Mouse (Mus musculus) heart, postnatal 36 days (tissue): ENCODE data around the gene 1700092M07Rik. TPM values are rescaled to one million over a fixed set of nuclear protein-coding genes. Genes with fewer than 3 reads are reported as not detected.

Experiments
- DNase-seq, 2 experiments: peaks; one replicate each; pipeline ENCODE4 v3.0.0; 2021 to 2022
- intact Hi-C: fragments of 180-260 bp; cut with DNase I; formaldehyde crosslinking; loops from one replicate; pipeline ENCODE4 v1.15.1; 2025
- microRNA-seq, 2 experiments: library from miRNA; unstranded; fragments of <30 nt; microRNA quantifications; one replicate each; pipeline ENCODE4 v1.2.0; 2021; ENCODE audit warnings: borderline number of aligned reads in 2 of 2
- total RNA-seq, 2 experiments: library from RNA; stranded (reverse); gene quantifications; 2 replicates each; pipeline ENCODE4 v1.2.3; 2021

1700092M07Rik gene
- total RNA-seq, 2 experiments from 2014 or later: not detected

DNA sequence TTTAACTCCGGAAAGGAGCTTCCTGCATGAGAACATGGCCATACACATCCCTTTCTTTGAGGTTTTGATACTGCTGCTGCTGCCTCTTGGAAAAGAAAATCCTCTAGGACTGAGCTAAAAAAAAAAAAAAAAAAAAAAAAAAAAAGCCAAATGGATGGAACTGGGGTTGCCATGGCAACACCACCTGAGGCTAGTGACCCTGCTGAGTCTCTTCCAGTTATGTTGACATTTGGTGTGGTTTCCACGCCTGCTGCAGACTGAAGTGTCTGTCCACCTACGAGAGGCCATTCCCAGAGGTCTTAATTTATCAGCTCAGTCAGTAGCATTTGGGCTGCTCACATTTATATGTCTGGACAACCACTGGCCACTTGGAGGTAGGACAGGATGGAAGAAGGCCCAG, 48.0 kb downstream of the 1700092M07Rik start:
- intact Hi-C loops: no loop called here
- no peak for DNase-seq

DNA sequence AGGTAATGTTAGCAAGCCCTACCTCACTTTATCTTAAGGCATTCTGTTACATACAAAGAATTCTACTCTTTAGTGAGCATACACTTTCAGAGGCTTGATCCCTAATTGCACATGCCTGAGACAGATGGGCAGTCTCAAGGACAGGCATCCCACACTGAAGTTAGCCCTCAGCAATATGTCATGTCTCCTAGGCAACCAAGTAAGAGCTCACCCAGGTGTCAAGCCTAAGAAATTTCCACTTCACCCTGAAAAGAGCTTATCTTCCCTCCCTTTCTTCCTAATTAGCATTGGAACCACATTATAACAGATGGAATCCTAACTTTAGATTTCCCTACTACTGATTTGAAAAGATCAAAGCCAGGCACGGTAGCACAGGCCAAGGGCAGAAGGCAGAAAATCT, 48.7 kb downstream of the 1700092M07Rik start:
- DNase-seq: no peak
- intact Hi-C loops: no loop called here

GRCm38 (mm10) chr19:8790171-8790570, 49.7 kb downstream of the 1700092M07Rik start:
- no peak for DNase-seq
- intact Hi-C loops: no loop called here

Small RNA genes within 50 kb of the gene (microRNA-seq; reads per million reads assigned to microRNA genes)
- 0 reads per million in 2 experiments for gene Mir6992

Other genes starting within 250 kb of the 1700092M07Rik start
- gene Slc22a8, start 149.5 kb upstream of the 1700092M07Rik start, total RNA-seq: not detected
- not detected for gene Slc22a6, start 122.7 kb upstream of the 1700092M07Rik start, total RNA-seq
- not detected for gene Chrm1, start 76.9 kb upstream of the 1700092M07Rik start, total RNA-seq
- 10 to 100 TPM; 37.7 to 43.0 TPM for gene Slc3a2, start 17.3 kb upstream of the 1700092M07Rik start, total RNA-seq
- gene Wdr74, start 4.9 kb upstream of the 1700092M07Rik start, total RNA-seq: 10 to 100 TPM; 22.0 to 22.4 TPM
- gene Stx5a, start 695 bp downstream of the 1700092M07Rik start, total RNA-seq: 10 to 100 TPM; 28.1 to 29.8 TPM
- gene Nxf1, start 16.4 kb downstream of the 1700092M07Rik start, total RNA-seq: 10 to 100 TPM; 36.7 to 37.6 TPM
- 100 to 1,000 TPM; 114 to 117 TPM for gene Tmem223, start 30.3 kb downstream of the 1700092M07Rik start, total RNA-seq
- gene Tmem179b, start 33.7 kb downstream of the 1700092M07Rik start, total RNA-seq: 10 to 100 TPM; 16.5 to 18.0 TPM
- gene Taf6l, start 45.7 kb downstream of the 1700092M07Rik start, total RNA-seq: 1 to 10 TPM; 5.6 to 7.9 TPM
- 10 to 100 TPM; 52.3 to 59.2 TPM for gene Polr2g, start 57.9 kb downstream of the 1700092M07Rik start, total RNA-seq
- gene Zbtb3, start 61.8 kb downstream of the 1700092M07Rik start, total RNA-seq: 1 to 10 TPM; 1.3 to 1.7 TPM
- gene Ttc9c, start 78.6 kb downstream of the 1700092M07Rik start, total RNA-seq: 10 to 100 TPM; 11.6 to 14.7 TPM
- 10 to 100 TPM; 44.6 to 49.8 TPM for gene Hnrnpul2, start 79.3 kb downstream of the 1700092M07Rik start, total RNA-seq
- gene AC129217.1, start 89.1 kb downstream of the 1700092M07Rik start, total RNA-seq: not detected
- 10 to 100 TPM; 22.0 to 25.2 TPM for gene Bscl2, start 96.7 kb downstream of the 1700092M07Rik start, total RNA-seq
- gene Gng3, start 98.5 kb downstream of the 1700092M07Rik start, total RNA-seq: not detected
- 1 to 10 TPM; 4.0 to 4.9 TPM for gene Lrrn4cl, start 110.0 kb downstream of the 1700092M07Rik start, total RNA-seq
- 100 to 1,000 TPM; 122 to 130 TPM for gene Ubxn1, start 130.8 kb downstream of the 1700092M07Rik start, total RNA-seq
- gene Uqcc3, start 140.2 kb downstream of the 1700092M07Rik start, total RNA-seq: 10 to 100 TPM; 58.7 to 59.0 TPM
- 1 to 10 TPM; 1.7 to 3.4 TPM for gene Lbhd1, start 143.0 kb downstream of the 1700092M07Rik start, total RNA-seq
- gene Gm49403, start 143.2 kb downstream of the 1700092M07Rik start, total RNA-seq: not detected
- gene 1810009A15Rik, start 148.1 kb downstream of the 1700092M07Rik start, total RNA-seq: 10 to 100 TPM; 18.7 to 20.4 TPM
- not detected for gene Gm49416, start 148.2 kb downstream of the 1700092M07Rik start, total RNA-seq
- 10 to 100 TPM; 11.5 to 13.6 TPM for gene Ints5, start 152.3 kb downstream of the 1700092M07Rik start, total RNA-seq
- gene Ganab, start 157.4 kb downstream of the 1700092M07Rik start, total RNA-seq: 10 to 100 TPM; 48.5 to 52.2 TPM
- 10 to 100 TPM; 34.5 to 37.6 TPM for gene B3gat3, start 179.7 kb downstream of the 1700092M07Rik start, total RNA-seq
- 10 to 100 TPM; 19.8 to 30.2 TPM for gene Rom1, start 188.6 kb downstream of the 1700092M07Rik start, total RNA-seq
- gene Eml3, start 188.8 kb downstream of the 1700092M07Rik start, total RNA-seq: 10 to 100 TPM in 1 of 2 experiments, 1 to 10 TPM in 1; 9.5 to 11.0 TPM
- gene Mta2, start 201.2 kb downstream of the 1700092M07Rik start, total RNA-seq: 10 to 100 TPM; 33.2 to 38.5 TPM
- gene Tut1, start 213.1 kb downstream of the 1700092M07Rik start, total RNA-seq: 1 to 10 TPM; 8.1 to 8.9 TPM
- 100 to 1,000 TPM; 246 to 250 TPM for gene Eef1g, start 226.3 kb downstream of the 1700092M07Rik start, total RNA-seq
- 100 to 1,000 TPM; 362 to 377 TPM for gene Ahnak, start 248.6 kb downstream of the 1700092M07Rik start, total RNA-seq